Mouse (Mus musculus) forebrain, embryonic 16.5 days (tissue): ENCODE results near the gene Cdc25a. TPM values are rescaled to one million over a fixed set of nuclear protein-coding genes. Genes with fewer than 3 reads are reported as not detected.

Experiments used
- microRNA-seq: library from miRNA; unstranded; fragments of <30 nt; microRNA quantifications from one replicate; pipeline ENCODE4, GENCODE M21; 2017
- polyA plus RNA-seq: library from polyadenylated mRNA; unstranded; fragments of >200 nt; fragmentation: Nextera tagmentation; extraction: Ambion mirVana; gene quantifications from 2 replicates; pipeline ENCODE4 v1.2.1, GENCODE M21; 2015

Cdc25a gene
- polyA plus RNA-seq, 1 experiment from 2014 or later, result 16.1 TPM

Small RNA genes lying within 50 kb of the gene (microRNA-seq; reads per million reads assigned to microRNA genes)
- gene Mir7089, result 1.5 reads per million

Other genes with a start within 250 kb of the Cdc25a start
- 0.27 TPM in 1 of 2 replicates, not detected in the other for gene Fbxw24, start 249.5 kb upstream of the Cdc25a start, polyA plus RNA-seq
- not detected in 2 replicates for gene Fbxw25, start 210.9 kb upstream of the Cdc25a start, polyA plus RNA-seq
- not detected in 2 replicates for gene Fbxw18, start 172.9 kb upstream of the Cdc25a start, polyA plus RNA-seq
- gene Fbxw26, start 129.5 kb upstream of the Cdc25a start, polyA plus RNA-seq, result not detected in 2 replicates
- gene Fbxw27, start 84.9 kb upstream of the Cdc25a start, polyA plus RNA-seq, result not detected in 2 replicates
- gene Spink8, start 63.3 kb upstream of the Cdc25a start, polyA plus RNA-seq, result not detected in 2 replicates
- gene Nme6, start 42.8 kb upstream of the Cdc25a start, polyA plus RNA-seq, result 60.1 and 68.4 TPM in 2 replicates
- 0.57 TPM in 1 of 2 replicates, not detected in the other for gene Camp, start 26.0 kb upstream of the Cdc25a start, polyA plus RNA-seq
- gene Map4, start 55.9 kb downstream of the Cdc25a start, polyA plus RNA-seq, result 137 and 144 TPM in 2 replicates
- 134 and 143 TPM in 2 replicates for gene Smarcc1, start 242.1 kb downstream of the Cdc25a start, polyA plus RNA-seq
- gene Dhx30, start 242.3 kb downstream of the Cdc25a start, polyA plus RNA-seq, result 221 and 253 TPM in 2 replicates